Mouse (Mus musculus): Measurements from ENCODE around the gene Abcc3.
A peak's percentile ranks its signal among the peaks of the same experiment; 100 is the strongest.

Gene Abcc3

DNA sequence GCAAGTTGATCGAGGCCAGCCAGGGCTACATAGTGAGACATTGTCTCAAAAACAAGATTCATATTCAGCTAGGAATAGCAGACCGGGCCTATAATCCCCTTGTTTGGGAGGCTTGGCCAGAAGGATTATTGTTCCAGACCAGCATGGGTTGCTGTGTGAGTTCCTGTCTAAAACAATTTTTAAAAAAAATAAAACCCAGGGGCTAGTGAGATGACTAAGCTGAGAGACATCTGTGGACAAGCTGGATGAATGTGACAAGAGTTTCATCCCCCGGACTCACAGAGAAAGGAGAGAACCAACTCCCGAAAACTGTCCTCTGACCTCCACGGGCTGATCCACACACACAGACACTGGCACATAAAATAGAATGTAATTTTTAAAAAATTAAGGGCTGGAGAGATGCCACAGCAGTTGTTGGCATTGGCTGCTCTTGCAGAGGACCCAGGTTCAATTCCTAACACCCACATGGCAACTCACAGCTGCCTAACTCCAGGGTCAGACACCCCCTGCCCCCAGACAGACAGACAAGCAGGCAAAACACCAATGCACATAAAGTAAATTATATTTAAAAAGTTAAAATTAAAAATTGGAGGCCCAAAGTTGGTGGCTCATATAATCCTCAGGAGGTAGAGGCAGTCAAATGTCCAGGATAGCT, 69.4 kb downstream of the Abcc3 start:
- DNase-seq (ENCODE audit: low spot score): no peak

DNA sequence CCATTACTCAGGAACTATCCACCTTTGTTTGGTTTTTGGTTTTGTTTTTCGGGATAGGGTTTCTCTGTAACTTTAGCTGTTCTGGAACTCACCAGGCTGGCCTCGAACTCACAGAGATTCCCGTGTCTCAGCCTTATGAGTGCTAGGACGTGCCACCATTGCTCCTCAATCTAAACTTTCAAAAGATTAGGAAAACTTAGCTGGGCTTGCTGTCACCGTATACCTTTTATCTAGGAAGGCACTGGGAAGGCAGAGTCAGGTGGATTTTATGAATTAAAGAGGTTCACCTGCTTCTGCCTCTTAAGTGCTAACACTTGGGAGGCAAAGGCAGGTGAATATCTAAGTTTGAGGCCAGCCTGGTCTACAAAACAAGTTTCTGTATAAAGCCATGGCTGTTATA, 70.2 kb downstream of the Abcc3 start:
- no peak for DNase-seq (ENCODE audit: low spot score)

DNA sequence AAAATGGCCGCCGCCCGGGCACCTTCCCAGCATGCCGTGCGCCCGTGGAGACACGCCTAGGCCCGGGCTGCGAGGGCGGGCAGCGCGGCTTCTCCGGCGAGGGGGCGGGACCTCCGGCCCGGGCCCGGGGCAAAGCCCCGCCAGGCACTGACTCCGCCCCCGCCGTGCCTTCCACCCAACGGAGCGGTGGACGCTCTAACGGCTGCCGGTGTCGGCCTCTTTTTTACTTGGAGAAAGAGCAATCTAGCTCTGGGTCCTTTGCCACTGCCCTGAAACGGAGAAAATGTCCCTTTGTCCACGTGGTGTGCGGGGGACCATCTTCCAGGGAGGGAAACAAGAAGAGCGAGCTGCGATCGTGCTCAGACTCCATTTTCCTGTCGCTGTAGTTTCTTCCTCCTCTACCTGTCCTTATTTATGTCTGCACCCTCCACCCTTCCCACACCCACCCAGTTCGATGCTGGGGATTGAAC, 70.8 kb downstream of the Abcc3 start, which contains the start of gene Luc7l3:
Luc7l3 (minus strand) TSS at position 58 of the 470 bp plus-strand sequence.
- peak; percentile 92 for DNase-seq (ENCODE audit: low spot score)

DNA sequence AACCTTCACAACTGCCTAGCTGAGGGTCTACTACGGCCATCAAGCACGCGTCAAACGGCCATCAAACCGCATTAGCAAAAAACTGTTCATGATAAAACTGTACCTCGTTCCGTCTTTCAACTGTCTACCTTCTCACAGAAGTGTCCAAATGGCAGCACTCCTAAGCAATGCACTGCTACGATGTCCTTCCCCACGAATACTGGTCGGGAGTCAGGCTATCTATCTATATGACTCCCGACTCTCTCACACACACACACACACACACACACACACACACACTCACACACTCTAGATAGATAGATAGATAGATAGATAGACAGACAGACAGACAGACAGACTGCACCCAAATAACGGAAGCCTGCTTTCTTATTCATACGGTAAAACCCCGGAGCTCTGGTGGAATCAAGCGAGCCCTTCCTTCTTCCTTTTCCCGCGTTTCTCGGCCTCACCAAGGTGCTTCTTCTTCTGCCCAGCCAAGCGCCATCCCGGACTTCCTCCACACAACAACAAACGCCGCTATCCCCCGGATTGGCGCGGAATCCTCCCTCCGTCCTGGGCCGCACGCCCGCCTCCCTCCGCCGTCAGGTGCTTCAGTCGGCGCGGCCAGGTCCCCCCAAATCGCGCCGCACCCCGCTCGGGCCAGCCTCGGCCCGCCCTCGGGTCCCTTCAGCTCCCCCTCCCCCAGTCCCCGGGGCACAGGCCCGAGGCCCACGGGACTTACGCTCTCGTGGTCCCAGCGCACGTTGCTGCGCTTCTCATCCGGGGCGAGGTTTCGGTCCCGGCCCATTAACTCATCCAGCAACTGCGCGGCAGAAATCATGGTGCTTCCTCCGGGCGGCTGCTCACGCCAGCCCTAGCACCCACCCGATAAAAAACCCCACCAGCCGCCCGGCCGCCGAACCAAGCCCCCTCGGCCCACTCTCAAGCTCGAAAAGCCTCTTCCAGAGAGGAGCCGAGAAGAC, 71.5 kb downstream of the Abcc3 start:
- peak; percentile 18 for DNase-seq (ENCODE audit: low spot score)

DNA sequence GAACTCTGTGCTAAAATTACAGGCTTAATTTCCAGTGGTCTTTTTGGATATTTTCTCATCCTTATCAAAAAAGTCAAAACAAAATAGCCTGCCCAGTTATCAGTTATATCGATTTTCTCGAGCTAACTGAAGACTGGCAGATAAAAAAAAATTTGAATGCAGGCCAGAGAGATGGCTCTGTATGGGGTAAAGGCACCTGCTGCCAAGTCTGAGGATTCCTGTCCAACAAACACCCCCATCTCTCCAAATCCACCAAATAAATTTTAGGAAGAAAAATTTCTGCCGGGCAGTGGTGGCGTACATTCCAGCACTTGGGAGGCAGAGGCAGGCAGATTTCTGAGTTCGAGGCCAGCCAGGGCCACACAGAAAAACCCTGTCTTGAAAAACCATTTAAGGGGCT, 74.7 kb downstream of the Abcc3 start:
- no peak for DNase-seq (ENCODE audit: low spot score)

DNA sequence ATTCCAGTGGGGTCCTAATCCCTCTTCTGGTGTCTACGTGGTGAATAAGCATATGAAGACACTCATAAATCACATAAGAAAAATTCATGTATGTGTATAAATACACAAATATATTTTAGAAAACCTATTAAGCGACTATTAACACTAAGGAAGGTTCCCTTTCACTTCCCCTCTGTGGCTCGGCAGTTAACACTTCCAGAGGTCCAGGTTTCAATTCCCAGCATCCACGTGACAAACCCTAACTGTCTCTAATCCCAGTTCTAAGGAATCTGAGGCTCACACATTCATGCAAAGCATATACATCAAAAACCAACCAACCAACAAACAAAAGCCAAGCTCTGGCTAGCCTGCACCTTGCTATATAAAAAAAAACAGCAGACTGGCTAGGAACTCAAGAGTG, 75.3 kb downstream of the Abcc3 start:
- no peak for DNase-seq (ENCODE audit: low spot score)

DNA sequence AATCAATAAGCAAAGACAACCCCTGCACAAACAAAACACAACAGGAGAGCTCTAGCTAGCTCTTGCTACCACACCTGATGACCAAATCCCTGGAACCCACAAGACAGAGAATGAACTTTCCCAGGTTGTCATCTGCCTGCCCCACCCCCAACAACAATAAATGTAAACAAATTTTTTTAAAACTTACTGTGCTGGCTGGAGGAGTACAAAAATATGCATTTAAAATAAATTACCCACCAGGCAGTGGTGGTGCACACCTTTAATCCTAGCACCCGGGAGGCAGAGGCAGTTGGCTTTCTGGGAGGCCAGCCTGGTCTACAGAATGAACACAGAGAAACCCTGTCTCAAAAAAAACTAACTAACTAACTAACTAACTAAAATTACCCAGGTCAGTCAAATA, 75.8 kb downstream of the Abcc3 start:
- DNase-seq (ENCODE audit: low spot score): no peak

DNA sequence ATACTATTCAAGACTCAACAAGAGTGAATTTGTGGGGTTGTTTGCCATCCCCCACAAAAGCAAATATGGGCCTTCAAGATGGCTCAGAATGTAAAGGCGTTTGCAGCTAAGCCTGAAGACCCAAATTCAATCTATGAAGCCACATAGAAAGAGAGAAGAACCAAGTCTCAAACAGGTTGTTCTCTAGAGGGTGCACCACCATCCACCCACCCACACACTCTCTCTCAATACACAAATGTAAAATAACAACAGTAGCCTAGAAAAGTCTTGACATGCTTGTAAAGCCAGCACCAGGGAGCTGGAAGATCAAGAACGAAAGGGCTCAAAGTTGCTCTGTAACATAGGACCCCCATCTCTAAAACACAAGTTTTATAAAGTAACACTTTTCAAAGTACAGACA, 76.3 kb downstream of the Abcc3 start:
- no peak for DNase-seq (ENCODE audit: low spot score)

DNA sequence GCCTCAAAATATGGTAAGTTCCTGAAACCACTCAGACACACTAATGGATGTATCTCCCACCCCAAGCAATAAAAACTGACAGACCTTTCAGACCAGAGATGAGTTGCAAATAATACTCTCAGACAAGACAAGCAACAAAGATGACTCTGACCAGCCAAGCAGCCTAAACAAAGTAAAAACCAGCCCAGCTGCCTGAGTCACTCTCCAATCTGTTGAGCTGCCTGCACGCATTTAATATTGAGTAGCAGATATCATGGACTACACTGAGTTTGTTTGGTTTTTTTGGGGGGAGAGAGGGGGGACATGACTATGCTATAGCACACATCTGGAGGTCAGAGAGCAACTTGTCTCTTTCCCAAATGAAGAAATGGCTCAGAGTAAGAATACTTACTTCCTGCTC, 77.5 kb downstream of the Abcc3 start:
- no peak for DNase-seq (ENCODE audit: low spot score)

DNA sequence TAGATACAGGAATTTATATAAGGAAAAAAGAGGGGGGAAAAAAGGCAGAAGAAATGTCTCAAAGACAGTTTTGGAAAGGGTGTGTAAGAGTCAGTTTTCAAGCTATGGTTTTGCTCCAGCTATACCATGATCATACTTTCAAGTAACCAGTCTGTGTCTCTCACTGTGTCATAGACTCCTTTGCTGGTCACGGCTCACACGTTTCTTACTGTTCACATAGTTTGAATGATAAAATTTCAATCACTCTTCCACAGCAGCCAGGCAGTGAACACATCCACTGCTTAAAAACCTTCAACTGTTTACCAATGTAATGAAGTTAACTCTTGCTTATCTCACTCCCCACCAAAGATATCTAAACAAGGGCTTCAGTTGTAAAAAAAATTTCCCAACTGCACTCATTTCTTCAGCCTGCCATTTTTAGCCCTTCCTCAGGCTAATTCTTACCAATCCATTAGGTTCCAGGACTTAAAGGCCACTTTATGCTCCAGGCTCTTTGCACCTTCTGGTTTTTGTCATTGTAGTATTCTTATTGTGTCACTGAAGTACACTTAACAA, 78.6 kb downstream of the Abcc3 start:
- no peak for DNase-seq (ENCODE audit: low spot score)

DNA sequence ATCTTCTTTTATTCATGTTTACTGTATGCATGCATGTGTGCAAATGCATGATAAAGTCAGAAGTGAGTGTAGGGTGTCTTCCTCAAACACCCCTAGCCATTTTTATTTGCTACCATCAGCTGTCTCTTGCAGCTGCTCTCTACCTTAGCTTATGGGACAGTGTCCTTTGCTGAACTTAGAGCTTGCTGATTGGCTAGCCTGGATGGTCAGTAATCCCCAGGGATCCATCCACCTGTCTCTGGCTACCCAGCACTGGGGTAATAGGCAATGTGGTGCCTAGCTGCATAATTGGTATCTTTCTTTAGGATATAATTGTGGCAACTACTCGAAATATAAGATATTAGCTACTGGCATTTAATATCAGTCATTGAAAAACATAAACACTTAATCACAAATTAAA, 80.1 kb downstream of the Abcc3 start:
- DNase-seq (ENCODE audit: low spot score): no peak

DNA sequence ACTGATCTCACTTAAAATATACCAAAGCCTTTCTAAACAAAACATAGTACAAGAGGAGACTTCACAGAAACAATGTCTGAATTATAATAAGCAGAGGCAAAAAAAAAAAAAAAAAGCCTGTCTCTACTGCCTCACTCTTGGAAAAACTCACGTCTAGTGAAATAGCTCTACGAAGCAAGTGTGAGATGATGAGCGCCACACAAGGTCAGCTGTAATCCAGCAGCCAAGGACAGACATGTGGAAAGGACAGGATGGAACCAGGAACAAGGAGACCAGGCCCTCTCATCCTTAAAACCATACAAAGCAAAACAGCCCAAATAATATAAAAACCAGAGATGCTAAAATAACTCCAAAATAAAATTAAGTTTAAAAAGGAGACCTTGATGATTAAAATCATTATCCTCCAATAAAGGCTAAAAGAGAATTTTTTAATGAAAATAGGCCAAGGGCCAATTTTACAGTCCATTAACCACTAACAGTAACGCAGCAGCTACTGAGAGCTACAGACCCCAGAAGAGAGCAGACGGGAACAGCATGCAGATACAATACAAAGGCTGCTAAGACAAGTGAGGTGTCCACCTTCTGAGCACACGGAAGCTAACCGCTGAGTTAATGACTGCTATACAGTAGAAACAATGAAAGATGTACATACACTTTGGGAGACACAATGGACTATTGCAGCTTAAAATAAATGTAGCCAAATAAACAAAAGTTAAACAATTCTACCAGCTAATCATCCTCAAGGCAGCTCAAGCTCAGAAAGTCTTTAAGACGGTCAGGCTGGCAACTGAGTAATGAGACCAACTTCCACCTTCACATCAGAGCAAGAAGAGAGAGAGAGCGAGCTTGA, 97.6 kb downstream of the Abcc3 start:
- no peak for DNase-seq (ENCODE audit: low spot score)
